Mouse (Mus musculus): ENCODE results near the gene Tubb2b.

DNA sequence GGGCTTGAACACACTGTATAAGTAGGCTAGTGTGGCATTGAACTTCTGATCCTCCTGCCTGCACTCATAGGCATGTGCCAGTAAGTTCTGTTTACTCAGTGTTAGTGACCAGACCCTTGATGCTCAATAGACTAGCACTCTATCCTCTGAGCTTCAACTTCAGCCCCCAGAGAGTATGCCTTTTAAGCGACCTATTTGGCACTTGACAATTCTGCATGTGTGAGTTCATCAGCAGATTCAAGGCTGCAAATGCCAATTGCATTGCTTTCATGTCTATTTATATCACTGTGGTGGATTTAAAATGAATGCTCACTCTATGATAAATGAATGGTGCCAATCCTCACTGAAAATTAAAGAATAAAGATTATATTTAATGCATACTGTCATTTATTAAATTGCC is 24.9 kb downstream of the Tubb2b start:
- no peak for TF ChIP-seq GATA2 (IDR thresholded peaks at IDR 0.05; ENCODE audit: borderline replicate concordance, low read depth, low read length)
- no peak for TF ChIP-seq TAL1 (conservative IDR thresholded peaks at IDR 0.05; ENCODE audit: low read depth, low read length)
- no peak for TF ChIP-seq CTCF (IDR thresholded peaks at IDR 0.05; ENCODE audit: low read depth, low read length)
- no peak for TF ChIP-seq GATA1 (IDR thresholded peaks at IDR 0.05; ENCODE audit: borderline replicate concordance, low read length)
- TF ChIP-seq POLR2AphosphoS5 (IDR thresholded peaks at IDR 0.05; ENCODE audit: insufficient replicate concordance, low read depth, low read length), result no peak

All from G1E (cell line).